Mouse (Mus musculus): ENCODE measurements around the gene Rasgef1b. TPM values are rescaled to one million over a fixed set of nuclear protein-coding genes. Genes with fewer than 3 reads are reported as not detected.

Rasgef1b gene
- polyA plus RNA-seq, 1 experiment = 4.5 TPM

DNA sequence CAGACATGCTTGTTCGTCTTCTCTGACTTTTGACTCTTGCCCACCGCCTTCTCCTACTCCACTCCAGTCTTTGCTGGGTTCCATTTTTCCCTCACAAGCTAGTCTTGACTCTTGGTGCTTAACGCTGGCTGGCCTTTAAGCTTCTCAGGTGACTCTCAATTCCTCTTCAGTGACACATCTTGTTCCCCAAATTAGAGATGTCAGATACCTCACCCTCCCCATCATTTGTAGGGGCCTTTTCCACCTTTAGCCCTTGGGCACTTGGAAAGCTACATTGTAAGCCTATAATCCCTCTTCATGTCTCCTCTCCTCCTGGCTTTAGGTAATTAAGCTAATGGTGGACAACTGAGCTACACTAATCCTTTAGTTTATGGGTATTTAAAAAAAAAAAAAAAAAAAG, 338.6 kb downstream of the Rasgef1b start:
- Histone ChIP-seq H3K4me3 (ENCODE audit: control insufficient read depth, insufficient read depth, low read length) (no peak overlapping the region), H3K27ac (ENCODE audit: control insufficient read depth, insufficient read depth, low read length) (no peak overlapping the region), H3K27me3 (ENCODE audit: control insufficient read depth, insufficient read depth, low read length) (no peaks in the 10 kb centered on the region), H3K4me1 (replicated peaks; ENCODE audit: control insufficient read depth, insufficient read depth, low read length) (no peaks in the 10 kb centered on the region; the same call in 1 of the 2 replicates), H3K36me3 (ENCODE audit: control insufficient read depth, insufficient read depth, low read length) (no peaks in the 10 kb centered on the region)
- TF ChIP-seq CTCF (IDR thresholded peaks at IDR 0.05; ENCODE audit: borderline replicate concordance, control insufficient read depth, extremely low read depth, insufficient read depth, low read length, poor library complexity) (no peak), POLR2A (IDR thresholded peaks at IDR 0.05; ENCODE audit: control insufficient read depth, extremely low read depth, insufficient read depth, low read length, poor library complexity) (no peak)
- no peak for DNase-seq
- 95% methylated on average over 3 of the region's 3 CpGs for WGBS

DNA sequence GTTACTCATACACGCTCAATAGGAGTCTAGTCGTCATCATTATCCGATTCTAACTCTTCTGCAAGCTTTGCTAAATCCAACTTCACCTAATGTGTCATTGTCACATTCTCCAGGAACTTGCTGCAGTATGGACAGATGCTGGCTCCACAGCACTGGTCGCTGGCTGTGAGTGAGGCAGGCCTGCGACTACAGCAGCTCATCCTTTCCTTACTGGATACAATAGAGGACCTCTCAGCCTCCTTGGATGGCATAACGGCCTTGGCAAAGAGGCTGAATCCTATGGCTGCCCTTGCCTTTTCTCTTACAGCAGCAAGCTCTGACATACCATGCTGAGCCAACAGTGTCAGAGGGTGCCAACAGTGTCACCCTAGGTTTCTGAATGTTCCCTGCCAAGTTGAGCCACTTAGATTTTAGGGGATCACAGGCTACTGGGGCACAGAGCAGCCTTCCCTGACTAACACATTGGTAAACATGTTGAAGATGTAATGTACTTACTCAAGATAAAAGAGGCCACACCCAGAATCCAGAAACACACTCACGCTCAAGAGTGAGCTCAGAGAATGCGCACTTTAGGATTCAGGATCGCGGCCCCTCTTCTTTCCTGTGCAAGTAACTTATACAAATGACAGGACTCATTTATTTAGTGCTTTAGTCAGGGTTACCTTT, 340.1 kb downstream of the Rasgef1b start:
- WGBS = 96% methylated on average over 10 of the region's 10 CpGs

DNA sequence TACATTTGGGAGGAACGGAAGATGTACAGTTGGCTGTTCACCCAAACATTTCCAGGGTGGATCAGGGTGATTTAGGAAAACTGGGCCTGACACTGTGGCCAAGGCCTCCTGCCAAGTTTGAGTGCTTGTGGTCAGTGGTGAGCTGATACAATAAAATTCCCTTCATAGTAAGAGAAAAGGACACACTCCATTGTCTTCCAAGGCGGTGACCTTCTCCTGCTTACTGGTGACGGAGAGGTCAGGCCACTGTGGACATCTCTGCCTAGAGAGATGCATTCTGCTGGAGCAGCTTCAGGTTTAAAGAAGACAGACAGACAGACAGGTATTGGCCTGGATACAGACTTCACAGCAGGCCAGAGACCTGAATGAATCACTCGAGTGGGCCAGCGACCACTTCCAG, 340.7 kb downstream of the Rasgef1b start:
- H3K36me3 ChIP-seq (ENCODE audit: control insufficient read depth, insufficient read depth, low read length) = no peaks in the 10 kb centered on the region
- DNase-seq = no peak
- no peak overlapping the region for H3K4me3 ChIP-seq (ENCODE audit: control insufficient read depth, insufficient read depth, low read length)
- 90% methylated on average over 5 of the region's 5 CpGs for WGBS
- H3K27ac ChIP-seq (ENCODE audit: control insufficient read depth, insufficient read depth, low read length) = no peak overlapping the region
- no peaks in the 10 kb centered on the region for H3K27me3 ChIP-seq (ENCODE audit: control insufficient read depth, insufficient read depth, low read length)
- no peaks in the 10 kb centered on the region; the same call in 1 of the 2 replicates for H3K4me1 ChIP-seq (replicated peaks; ENCODE audit: control insufficient read depth, insufficient read depth, low read length)
- no peak for TF ChIP-seq CTCF (IDR thresholded peaks at IDR 0.05; ENCODE audit: borderline replicate concordance, control insufficient read depth, extremely low read depth, insufficient read depth, low read length, poor library complexity)
- no peak for TF ChIP-seq POLR2A (IDR thresholded peaks at IDR 0.05; ENCODE audit: control insufficient read depth, extremely low read depth, insufficient read depth, low read length, poor library complexity)

More for the DNA sequence above, 340.1 kb downstream of the Rasgef1b start:
- no peaks in the 10 kb centered on the region for H3K36me3 ChIP-seq (ENCODE audit: control insufficient read depth, insufficient read depth, low read length)
- H3K4me1 ChIP-seq (replicated peaks; ENCODE audit: control insufficient read depth, insufficient read depth, low read length) = no peaks in the 10 kb centered on the region; the same call in 1 of the 2 replicates
- no peak overlapping the region for H3K27ac ChIP-seq (ENCODE audit: control insufficient read depth, insufficient read depth, low read length)
- no peaks in the 10 kb centered on the region for H3K27me3 ChIP-seq (ENCODE audit: control insufficient read depth, insufficient read depth, low read length)
- DNase-seq = no peak
- TF ChIP-seq CTCF (IDR thresholded peaks at IDR 0.05; ENCODE audit: borderline replicate concordance, control insufficient read depth, extremely low read depth, insufficient read depth, low read length, poor library complexity) = no peak
- no peak for TF ChIP-seq POLR2A (IDR thresholded peaks at IDR 0.05; ENCODE audit: control insufficient read depth, extremely low read depth, insufficient read depth, low read length, poor library complexity)
- no peak overlapping the region for H3K4me3 ChIP-seq (ENCODE audit: control insufficient read depth, insufficient read depth, low read length)

DNA sequence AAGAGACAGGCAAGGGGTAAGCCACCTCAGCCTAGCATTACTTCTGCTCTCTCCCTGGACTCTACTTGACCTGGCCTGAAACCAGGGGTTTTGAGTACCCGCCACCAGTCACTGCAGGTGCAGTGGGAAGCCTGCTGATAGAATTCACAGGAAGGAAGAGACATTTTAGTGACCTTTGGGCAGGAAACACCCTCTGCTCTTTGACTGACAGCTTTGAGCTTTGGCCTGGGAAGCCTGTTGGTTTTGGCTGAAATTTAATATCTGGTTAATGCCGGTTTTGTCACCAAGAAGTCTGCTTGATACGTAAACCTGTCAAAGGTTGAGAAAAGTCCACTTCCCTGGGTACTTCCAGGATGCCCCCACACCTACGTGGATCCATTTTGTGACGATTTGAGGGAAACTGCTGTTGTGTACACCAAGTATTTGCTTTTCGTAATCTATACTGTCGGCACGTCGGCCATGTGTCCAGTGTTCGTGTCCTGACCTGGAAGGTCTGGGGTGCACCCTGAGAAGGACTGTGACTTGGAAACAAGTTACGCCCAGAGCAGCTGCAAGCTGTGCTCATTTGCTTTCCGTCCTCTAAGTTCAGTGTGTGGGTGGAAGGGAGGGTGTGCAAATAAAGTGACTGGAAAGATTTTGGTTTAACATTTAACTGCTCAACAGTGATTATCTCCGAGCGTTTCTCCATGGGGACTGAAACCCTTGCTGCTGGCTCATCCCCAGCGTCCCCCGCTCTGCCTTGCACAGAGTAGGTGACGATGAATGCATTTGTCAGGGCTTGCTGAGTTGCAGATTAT, 341.5 kb downstream of the Rasgef1b start:
- no peak for TF ChIP-seq POLR2A (IDR thresholded peaks at IDR 0.05; ENCODE audit: control insufficient read depth, extremely low read depth, insufficient read depth, low read length, poor library complexity)
- TF ChIP-seq CTCF (IDR thresholded peaks at IDR 0.05; ENCODE audit: borderline replicate concordance, control insufficient read depth, extremely low read depth, insufficient read depth, low read length, poor library complexity) = no peak
- Histone ChIP-seq H3K27me3 (ENCODE audit: control insufficient read depth, insufficient read depth, low read length) (no peaks in the 10 kb centered on the region), H3K4me3 (ENCODE audit: control insufficient read depth, insufficient read depth, low read length) (no peak overlapping the region), H3K4me1 (replicated peaks; ENCODE audit: control insufficient read depth, insufficient read depth, low read length) (no peaks in the 10 kb centered on the region; the same call in 1 of the 2 replicates), H3K27ac (ENCODE audit: control insufficient read depth, insufficient read depth, low read length) (no peak overlapping the region), H3K36me3 (ENCODE audit: control insufficient read depth, insufficient read depth, low read length) (no peaks in the 10 kb centered on the region)
- WGBS = 87% methylated on average over 17 of the region's 17 CpGs
- no peak for DNase-seq

DNA sequence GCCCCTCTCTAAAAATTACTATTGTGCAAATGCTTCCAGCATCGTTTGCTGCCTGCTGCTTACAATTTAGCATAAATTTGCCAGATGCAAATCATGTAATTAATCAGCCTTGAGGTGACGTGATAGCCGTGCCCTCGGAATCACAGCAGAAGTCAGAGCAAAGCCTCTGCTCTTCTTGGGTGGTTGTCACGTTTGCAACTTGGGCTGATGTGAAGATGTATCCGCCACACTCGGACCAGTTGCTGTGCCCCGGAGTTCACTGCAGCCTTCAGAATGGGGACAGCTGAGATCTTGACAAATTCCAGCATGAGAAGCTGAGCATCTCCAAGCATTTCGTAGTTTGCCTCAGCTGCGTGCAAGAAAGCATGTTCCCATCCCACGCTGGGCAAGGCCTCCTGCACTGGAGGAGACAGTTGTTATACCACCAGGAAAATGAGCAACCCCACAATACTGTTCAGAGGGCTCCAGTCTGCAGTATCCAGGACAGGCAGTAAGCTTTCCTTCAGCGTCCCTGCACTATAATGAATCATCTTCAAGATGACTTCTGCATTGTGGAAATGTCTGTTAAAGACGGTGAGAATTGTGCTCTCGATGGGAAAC, 342.5 kb downstream of the Rasgef1b start:
- DNase-seq = no peak
- no peak for TF ChIP-seq CTCF (IDR thresholded peaks at IDR 0.05; ENCODE audit: borderline replicate concordance, control insufficient read depth, extremely low read depth, insufficient read depth, low read length, poor library complexity)
- TF ChIP-seq POLR2A (IDR thresholded peaks at IDR 0.05; ENCODE audit: control insufficient read depth, extremely low read depth, insufficient read depth, low read length, poor library complexity) = no peak
- WGBS = 92% methylated on average over 14 of the region's 14 CpGs
- no peaks in the 10 kb centered on the region for H3K27me3 ChIP-seq (ENCODE audit: control insufficient read depth, insufficient read depth, low read length)
- H3K36me3 ChIP-seq (ENCODE audit: control insufficient read depth, insufficient read depth, low read length) = no peaks in the 10 kb centered on the region
- H3K4me3 ChIP-seq (ENCODE audit: control insufficient read depth, insufficient read depth, low read length) = no peak overlapping the region
- H3K27ac ChIP-seq (ENCODE audit: control insufficient read depth, insufficient read depth, low read length) = no peak overlapping the region; the same call in 1 of the 2 replicates
- H3K4me1 ChIP-seq (replicated peaks; ENCODE audit: control insufficient read depth, insufficient read depth, low read length) = no peaks in the 10 kb centered on the region; the same call in 1 of the 2 replicates

DNA sequence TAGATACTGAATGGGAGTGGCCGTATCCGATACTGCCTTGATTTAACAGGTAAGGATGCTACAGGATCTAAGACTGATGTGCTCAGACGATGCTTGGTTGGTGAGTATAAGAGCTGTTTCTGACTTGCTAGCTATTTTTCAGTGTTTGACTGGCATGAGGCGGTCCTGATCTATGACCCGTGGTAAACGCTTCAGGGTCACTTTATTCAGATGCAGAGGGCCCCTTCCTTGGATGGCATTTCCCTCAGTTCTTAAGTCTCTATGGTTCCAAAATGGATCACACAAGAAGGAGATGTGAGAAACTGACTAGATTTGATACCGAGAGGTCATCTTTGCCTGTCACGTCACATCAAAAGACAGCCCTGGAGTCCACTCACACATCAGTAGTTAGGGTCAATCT, 343.1 kb downstream of the Rasgef1b start:
- Histone ChIP-seq H3K27ac (ENCODE audit: control insufficient read depth, insufficient read depth, low read length) (no peak overlapping the region), H3K36me3 (ENCODE audit: control insufficient read depth, insufficient read depth, low read length) (no peaks in the 10 kb centered on the region), H3K4me3 (ENCODE audit: control insufficient read depth, insufficient read depth, low read length) (no peak overlapping the region), H3K27me3 (ENCODE audit: control insufficient read depth, insufficient read depth, low read length) (no peaks in the 10 kb centered on the region), H3K4me1 (replicated peaks; ENCODE audit: control insufficient read depth, insufficient read depth, low read length) (no peaks in the 10 kb centered on the region; the same call in 1 of the 2 replicates)
- 94% methylated on average over 8 of the region's 8 CpGs for WGBS
- TF ChIP-seq POLR2A (IDR thresholded peaks at IDR 0.05; ENCODE audit: control insufficient read depth, extremely low read depth, insufficient read depth, low read length, poor library complexity) (no peak), CTCF (IDR thresholded peaks at IDR 0.05; ENCODE audit: borderline replicate concordance, control insufficient read depth, extremely low read depth, insufficient read depth, low read length, poor library complexity) (no peak)
- DNase-seq = no peak
